Mouse (Mus musculus) hindbrain, embryonic 10.5 days (tissue): ENCODE measurements around the gene Zfr2. TPM values are rescaled to one million over a fixed set of nuclear protein-coding genes. Genes with fewer than 3 reads are reported as not detected.
"Not testable (repeated sequence)": the region's sequence is repeated elsewhere in the genome, so short reads cannot be mapped to it uniquely, and the experiment has no call there.

Experiments used
- DNase-seq: peaks from one replicate; pipeline ENCODE4 v3.0.0-alpha.2; 2017; ENCODE audit warnings: low spot score
- H3K27ac ChIP-seq: fragments of 300-500 bp; sonication (generic); 2 replicates; pipeline ENCODE4 v1.5.1; 2016; ENCODE audit warnings: mild to moderate bottlenecking, moderate library complexity
- H3K27me3 ChIP-seq: fragments of 300-500 bp; sonication (generic); 2 replicates; pipeline ENCODE4 v1.6.1; 2016; ENCODE audit warnings: mild to moderate bottlenecking; ENCODE audit not compliant: poor library complexity, insufficient read depth, severe bottlenecking
- H3K36me3 ChIP-seq: fragments of 300-500 bp; sonication (generic); 2 replicates; pipeline ENCODE4 v1.6.1; 2016; ENCODE audit warnings: mild to moderate bottlenecking, moderate library complexity
- H3K4me1 ChIP-seq: fragments of 300-500 bp; sonication (generic); replicated peaks from 2 replicates; pipeline ENCODE4 v1.6.1; 2016; ENCODE audit warnings: mild to moderate bottlenecking
- H3K4me3 ChIP-seq: fragments of 300-500 bp; sonication (generic); 2 replicates; pipeline ENCODE4 v1.5.1; 2016; ENCODE audit warnings: mild to moderate bottlenecking, moderate library complexity
- H3K9me3 ChIP-seq: fragments of 300-500 bp; sonication (generic); 2 replicates; pipeline ENCODE4 v1.6.1; 2016; ENCODE audit warnings: mild to moderate bottlenecking, moderate library complexity
- WGBS: fragments of 180-500 bp; shearing (Covaris S2); methylation state at CpG from one replicate; pipeline ENCODE4 v1.1.7; 2016; 5-methylcytosine and 5-hydroxymethylcytosine counted together
- polyA plus RNA-seq: library from polyadenylated mRNA; unstranded; fragments of >200 nt; fragmentation: Nextera tagmentation; extraction: Ambion mirVana; gene quantifications from 2 replicates; pipeline ENCODE4 v1.2.1, GENCODE M21; 2016

Gene Zfr2
- polyA plus RNA-seq, 1 experiment from 2014 or later = 6.7 TPM

- H3K27ac ChIP-seq = no peak overlapping the region
- H3K4me1 ChIP-seq = peaks cover 6% of the 10 kb centered on the region; the same call in 1 of the 2 replicates
- DNase-seq = no peak
- H3K36me3 ChIP-seq = peaks cover 52% of the 10 kb centered on the region
- H3K4me3 ChIP-seq = no peak overlapping the region
- peaks cover 12% of the 10 kb centered on the region; the same call in 1 of the 2 replicates for H3K9me3 ChIP-seq
- peaks cover 6% of the 10 kb centered on the region; the same call in 1 of the 2 replicates for H3K27me3 ChIP-seq
- 90% methylated on average over 6 of the region's 6 CpGs for WGBS
These were observed 16.1 kb upstream of the Zfr2 start for GRCm38 (mm10) chr10:81216810-81217209.

GRCm38 (mm10) chr10:81217267-81217666, 15.7 kb upstream of the Zfr2 start:
- DNase-seq, H3K9me3 ChIP-seq, H3K4me1 ChIP-seq, H3K4me3 ChIP-seq, H3K27ac ChIP-seq, H3K27me3 ChIP-seq: not testable (repeated sequence)
- peaks cover 51% of the 10 kb centered on the region for H3K36me3 ChIP-seq
- WGBS = 25% methylated on average over 1 of the region's 1 CpGs

- peaks cover 6% of the 10 kb centered on the region; the same call in 1 of the 2 replicates for H3K4me1 ChIP-seq
- H3K27me3 ChIP-seq = peaks cover 6% of the 10 kb centered on the region; the same call in 1 of the 2 replicates
- H3K9me3 ChIP-seq = peaks cover under 1% of the 10 kb centered on the region; the same call in 1 of the 2 replicates
- H3K36me3 ChIP-seq = peaks cover 44% of the 10 kb centered on the region
- 43% methylated on average over 7 of the region's 7 CpGs for WGBS
- DNase-seq = peak; percentile 59
- H3K4me3 ChIP-seq = no peak overlapping the region
- H3K27ac ChIP-seq = no peak overlapping the region
These were observed 15.0 kb upstream of the Zfr2 start for GRCm38 (mm10) chr10:81217964-81218363.

- no peak overlapping the region for H3K4me3 ChIP-seq
- peaks cover 6% of the 10 kb centered on the region; the same call in 1 of the 2 replicates for H3K4me1 ChIP-seq
- DNase-seq = no peak
- peaks cover 6% of the 10 kb centered on the region; the same call in 1 of the 2 replicates for H3K27me3 ChIP-seq
- peaks cover 24% of the 10 kb centered on the region; the same call in 1 of the 2 replicates for H3K36me3 ChIP-seq
- 89% methylated on average over 5 of the region's 5 CpGs for WGBS
- no peaks in the 10 kb centered on the region for H3K9me3 ChIP-seq
- H3K27ac ChIP-seq = no peak overlapping the region
These were observed 11.4 kb upstream of the Zfr2 start for GRCm38 (mm10) chr10:81221402-81222015.

GRCm38 (mm10) chr10:81223731-81224130, 9.2 kb upstream of the Zfr2 start:
- H3K4me1 ChIP-seq = not testable (repeated sequence)
- 62% methylated on average over 2 of the region's 2 CpGs for WGBS

GRCm38 (mm10) chr10:81229735-81230437, 3.1 kb upstream of the Zfr2 start:
- 12% methylated on average over 20 of the region's 20 CpGs for WGBS
- peaks cover 44% of the 10 kb centered on the region for H3K4me1 ChIP-seq
- no peaks in the 10 kb centered on the region for H3K9me3 ChIP-seq
- no peaks in the 10 kb centered on the region for H3K36me3 ChIP-seq
- peaks cover 49% of the 10 kb centered on the region for H3K27me3 ChIP-seq
- H3K27ac ChIP-seq = peak overlapping the region; percentile 85
- peak overlapping the region; percentile 61 for H3K4me3 ChIP-seq
- DNase-seq = no peak

More at GRCm38 (mm10) chr10:81223731-81224130, 9.2 kb upstream of the Zfr2 start:
- not testable (repeated sequence) for H3K4me3 ChIP-seq, DNase-seq, H3K27me3 ChIP-seq, H3K9me3 ChIP-seq, H3K27ac ChIP-seq
- H3K36me3 ChIP-seq = peaks cover 17% of the 10 kb centered on the region; the same call in 1 of the 2 replicates

- H3K9me3 ChIP-seq = no peaks in the 10 kb centered on the region
- DNase-seq = peak; percentile 65
- H3K36me3 ChIP-seq = 0 out of 2 replicates have a peak, but pooled peaks cover 5% of the 10 kb centered on the region
- peaks cover 44% of the 10 kb centered on the region for H3K4me1 ChIP-seq
- peak within 1 kb of the TSS; percentile 61 for H3K4me3 ChIP-seq
- peak within 1 kb of the TSS; percentile 85 for H3K27ac ChIP-seq
- WGBS = 7% methylated on average over 27 of the region's 27 CpGs
- peaks cover 49% of the 10 kb centered on the region for H3K27me3 ChIP-seq
These were observed 2.3 kb upstream of the Zfr2 start, which contains the start of gene Atcay for GRCm38 (mm10) chr10:81230438-81231332. Atcay (minus strand) TSS chr10:81230833.

- Histone ChIP-seq H3K4me3 (peak overlapping the region; percentile 61), H3K27me3 (peaks cover 52% of the 10 kb centered on the region), H3K36me3 (0 out of 2 replicates have a peak, but pooled peaks cover 5% of the 10 kb centered on the region), H3K9me3 (no peaks in the 10 kb centered on the region), H3K27ac (peak overlapping the region; percentile 70; the same call in 1 of the 2 replicates), H3K4me1 (peaks cover 48% of the 10 kb centered on the region)
- DNase-seq = no peak
- 58% methylated on average over 7 of the region's 7 CpGs for WGBS
These were observed 1.5 kb upstream of the Zfr2 start for GRCm38 (mm10) chr10:81231436-81231835.

GRCm38 (mm10) chr10:81233226-81233585, 251 bp downstream of the Zfr2 start:
- 1% methylated on average over 27 of the region's 28 CpGs for WGBS

GRCm38 (mm10) chr10:81234206-81234605, 1.3 kb downstream of the Zfr2 start:
- Histone ChIP-seq H3K4me1 (peaks cover 66% of the 10 kb centered on the region), H3K27ac (no peak overlapping the region), H3K9me3 (no peaks in the 10 kb centered on the region), H3K27me3 (peaks cover 68% of the 10 kb centered on the region), H3K36me3 (0 out of 2 replicates have a peak, but pooled peaks cover 5% of the 10 kb centered on the region), H3K4me3 (peak overlapping the region; percentile 94; the same call in 1 of the 2 replicates)
- DNase-seq = no peak
- WGBS = 86% methylated on average over 6 of the region's 6 CpGs

More at GRCm38 (mm10) chr10:81233226-81233585, 251 bp downstream of the Zfr2 start:
- Histone ChIP-seq H3K27me3 (peaks cover 68% of the 10 kb centered on the region), H3K9me3 (no peaks in the 10 kb centered on the region), H3K4me3 (peak overlapping the region; percentile 94), H3K4me1 (peaks cover 61% of the 10 kb centered on the region), H3K36me3 (0 out of 2 replicates have a peak, but pooled peaks cover 5% of the 10 kb centered on the region), H3K27ac (peak overlapping the region; percentile 93)
- DNase-seq = no peak

- peaks cover 58% of the 10 kb centered on the region for H3K4me1 ChIP-seq
- 0 out of 2 replicates have a peak, but pooled peaks cover 5% of the 10 kb centered on the region for H3K36me3 ChIP-seq
- H3K4me3 ChIP-seq = peak overlapping the region; percentile 4; the same call in 1 of the 2 replicates
- H3K27ac ChIP-seq = no peak overlapping the region
- no peaks in the 10 kb centered on the region for H3K9me3 ChIP-seq
- DNase-seq = no peak
- WGBS = 90% methylated on average over 12 of the region's 12 CpGs
- peaks cover 68% of the 10 kb centered on the region for H3K27me3 ChIP-seq
These were observed 3.7 kb downstream of the Zfr2 start for GRCm38 (mm10) chr10:81236471-81237268.
